Comparison of ENCODE assay signal across 9 mouse cellular contexts in genomic region chr1:133978271-133978988, GRCm38 (mm10). TPM values are rescaled to one million over a fixed set of nuclear protein-coding genes. Genes with fewer than 3 reads are reported as not detected.
DNase-seq lines count a peak whose midpoint lies in the region; ATAC-seq lines count a peak whose summit lies in the region.
"Had no signal": no experiment of that assay in that cellular context is flagged by ENCODE, and none has a peak within 500 bp of the region (broad histone marks: within the 10 kb centered on the region; RNA-seq: fewer than 3 reads in every experiment).

No protein-coding gene starts in this region.

- H3K4me3 ChIP-seq in stomach, embryonic 16.5 days (replicated peaks; ENCODE audit: low read length) = no peak overlapping the region
- H3K4me3 ChIP-seq in forebrain, embryonic 15.5 days = no peak overlapping the region
- no peak overlapping the region for H3K4me3 ChIP-seq in hindbrain, embryonic 13.5 days
- H3K4me3 ChIP-seq: hindbrain, embryonic 15.5 days had no signal

- H3K4me2 ChIP-seq in stomach, embryonic 16.5 days (ENCODE audit: low read depth, low read length) = no peak overlapping the region
- H3K4me2 ChIP-seq in forebrain, embryonic 15.5 days (replicated peaks) = no peak overlapping the region
- no peak overlapping the region for H3K4me2 ChIP-seq in hindbrain, embryonic 13.5 days
- H3K4me2 ChIP-seq: hindbrain, embryonic 15.5 days had no signal

- peaks cover 14% of the 10 kb centered on the region for H3K4me1 ChIP-seq in stomach, embryonic 16.5 days (ENCODE audit: control insufficient read depth, insufficient read depth, low read length)
- peaks cover 3% of the 10 kb centered on the region; the same call in 1 of the 2 replicates for H3K4me1 ChIP-seq in forebrain, embryonic 15.5 days
- peaks cover 12% of the 10 kb centered on the region; the same call in 1 of the 2 replicates for H3K4me1 ChIP-seq in hindbrain, embryonic 13.5 days (replicated peaks)

- H3K36me3 ChIP-seq in stomach, embryonic 16.5 days (ENCODE audit: control insufficient read depth, insufficient read depth, low read length) = no peaks in the 10 kb centered on the region
- H3K36me3 ChIP-seq in forebrain, embryonic 15.5 days = no peaks in the 10 kb centered on the region
- no peaks in the 10 kb centered on the region for H3K36me3 ChIP-seq in hindbrain, embryonic 13.5 days
- H3K36me3 ChIP-seq: hindbrain, embryonic 15.5 days had no signal

- peak; percentile 35 for DNase-seq in kidney, adult 18-20 months
- DNase-seq in kidney, postnatal 10 days = no peak
- peak; percentile 89 for DNase-seq in Muller cell, postnatal 12 days (ENCODE audit: inconsistent ontology term)
- DNase-seq in cerebellum, postnatal 14 days = peak; percentile 65 to 80
- DNase-seq in heart, postnatal 14 days = peak; percentile 34 to 47

- no peaks in the 10 kb centered on the region for H3K27me3 ChIP-seq in stomach, embryonic 16.5 days (ENCODE audit: control insufficient read depth, insufficient read depth, low read length)
- no peaks in the 10 kb centered on the region for H3K27me3 ChIP-seq in forebrain, embryonic 15.5 days
- no peaks in the 10 kb centered on the region for H3K27me3 ChIP-seq in hindbrain, embryonic 13.5 days
- H3K27me3 ChIP-seq: hindbrain, embryonic 15.5 days had no signal

- ATAC-seq in stomach, embryonic 16.5 days (ENCODE audit: insufficient read depth, low FRiP score) = peak; percentile 80; the same call in 1 of the 2 replicates
- no peak for ATAC-seq in forebrain, embryonic 15.5 days (replicated peaks)
- ATAC-seq in hindbrain, embryonic 13.5 days (ENCODE audit: low FRiP score) = no peak

- H3K9ac ChIP-seq in stomach, embryonic 16.5 days (ENCODE audit: low read length) = 0 out of 2 replicates have a peak overlapping the region, but pooled peaks have one; percentile 35
- no peak overlapping the region for H3K9ac ChIP-seq in forebrain, embryonic 15.5 days (replicated peaks)
- no peak overlapping the region for H3K9ac ChIP-seq in hindbrain, embryonic 13.5 days
- H3K9ac ChIP-seq: hindbrain, embryonic 15.5 days had no signal

- intact Hi-C loops in heart, postnatal 14 days (cut with DNase I) = no loop called here

- 35% methylated on average over 11 of the region's 11 CpGs for WGBS in stomach, embryonic 16.5 days
- WGBS in forebrain, embryonic 15.5 days = 65% methylated on average over 11 of the region's 11 CpGs
- WGBS in hindbrain, embryonic 13.5 days = 63% methylated on average over 11 of the region's 11 CpGs

- H3K27ac ChIP-seq in stomach, embryonic 16.5 days (ENCODE audit: low read length) = peak overlapping the region; percentile 2; the same call in 1 of the 2 replicates
- H3K27ac ChIP-seq in forebrain, embryonic 15.5 days (replicated peaks) = no peak overlapping the region
- no peak overlapping the region for H3K27ac ChIP-seq in hindbrain, embryonic 13.5 days
- H3K27ac ChIP-seq: hindbrain, embryonic 15.5 days had no signal

- H3K9me3 ChIP-seq in stomach, embryonic 16.5 days (replicated peaks; ENCODE audit: control insufficient read depth, low read length) = peaks cover 2% of the 10 kb centered on the region; the same call in 1 of the 2 replicates
- H3K9me3 ChIP-seq in forebrain, embryonic 15.5 days = no peaks in the 10 kb centered on the region
- no peaks in the 10 kb centered on the region for H3K9me3 ChIP-seq in hindbrain, embryonic 13.5 days
- H3K9me3 ChIP-seq: hindbrain, embryonic 15.5 days had no signal

RNA-seq across cellular contexts. Expression of gene Prelp, which starts 57.2 kb away (rescaled TPM):
- 10 to 100 TPM; 25.0 to 29.5 TPM for total RNA-seq in heart, postnatal 14 days (2021)
- polyA plus RNA-seq in stomach, embryonic 16.5 days (2015; fragmentation: Nextera tagmentation; extraction: Ambion mirVana) = 3.5 and 4.5 TPM in 2 replicates
- polyA plus RNA-seq in forebrain, embryonic 15.5 days (2015; fragmentation: Nextera tagmentation; extraction: Ambion mirVana) = 3.8 and 4.2 TPM in 2 replicates
- 10.2 and 14.8 TPM in 2 replicates for polyA plus RNA-seq in hindbrain, embryonic 13.5 days (2015; fragmentation: Nextera tagmentation; extraction: Ambion mirVana)

RNA-seq across cellular contexts. Expression of gene Fmod, which starts 58.6 kb away (rescaled TPM):
- total RNA-seq in heart, postnatal 14 days (2021) = 10 to 100 TPM; 13.5 to 17.4 TPM
- polyA plus RNA-seq in stomach, embryonic 16.5 days (2015; fragmentation: Nextera tagmentation; extraction: Ambion mirVana) = 12.3 and 13.1 TPM in 2 replicates
- polyA plus RNA-seq in forebrain, embryonic 15.5 days (2015; fragmentation: Nextera tagmentation; extraction: Ambion mirVana) = 4.2 and 6.4 TPM in 2 replicates
- 7.3 and 7.6 TPM in 2 replicates for polyA plus RNA-seq in hindbrain, embryonic 13.5 days (2015; fragmentation: Nextera tagmentation; extraction: Ambion mirVana)
